8 mouse cellular contexts compared by ENCODE assay signal in genomic region chr3:27862821-27863740, GRCm38 (mm10). TPM values are rescaled to one million over a fixed set of nuclear protein-coding genes. Genes with fewer than 3 reads are reported as not detected.
DNase-seq lines count a peak whose midpoint lies in the region; ATAC-seq and TF ChIP-seq lines count a peak whose summit lies in the region.

No protein-coding gene starts in this region.

- no peak for DNase-seq in cerebellum, adult 8-10 months
- peak; percentile 69 for DNase-seq in forebrain, embryonic 10.5 days (ENCODE audit: extremely low spot score, low spot score)
- peak; percentile 98 for DNase-seq in kidney, postnatal 0 days (ENCODE audit: low spot score)
- DNase-seq in testis, postnatal 10 days (ENCODE audit: low spot score): peak; percentile 57

- H3K27ac ChIP-seq in forebrain, embryonic 10.5 days: peak overlapping the region; percentile 89
- peak overlapping the region; percentile 96 for H3K27ac ChIP-seq in heart, embryonic 13.5 days (replicated peaks)
- H3K27ac ChIP-seq in kidney, postnatal 0 days: peak overlapping the region; percentile 85
- peak overlapping the region; percentile 92 for H3K27ac ChIP-seq in limb, embryonic 15.5 days
- peak overlapping the region; percentile 74 for H3K27ac ChIP-seq in midbrain, embryonic 16.5 days (ENCODE audit: low read length)

- H3K4me3 ChIP-seq in forebrain, embryonic 10.5 days: peak overlapping the region; percentile 41
- H3K4me3 ChIP-seq in heart, embryonic 13.5 days: peak overlapping the region; percentile 40
- H3K4me3 ChIP-seq in kidney, postnatal 0 days (replicated peaks; ENCODE audit: low read depth, low read length): peak overlapping the region; percentile 27
- peak overlapping the region; percentile 28 for H3K4me3 ChIP-seq in limb, embryonic 15.5 days
- H3K4me3 ChIP-seq in midbrain, embryonic 16.5 days (ENCODE audit: low read depth, low read length): peak overlapping the region; percentile 36

- peak; percentile 59; the same call in 1 of the 2 replicates for ATAC-seq in cerebellum, adult (ENCODE audit: insufficient number of reproducible peaks, low FRiP score, low TSS enrichment)
- peak; percentile 65; the same call in 1 of the 2 replicates for ATAC-seq in heart, embryonic 13.5 days (ENCODE audit: extremely low read depth, insufficient number of reproducible peaks, low FRiP score, low TSS enrichment)
- peak; percentile 92 for ATAC-seq in kidney, postnatal 0 days (replicated peaks; ENCODE audit: low FRiP score, low read depth)
- peak; percentile 87 for ATAC-seq in limb, embryonic 15.5 days (ENCODE audit: insufficient number of reproducible peaks, low FRiP score, low TSS enrichment, low read depth)
- ATAC-seq in midbrain, embryonic 16.5 days: peak; percentile 91

- H3K9me3 ChIP-seq in forebrain, embryonic 10.5 days: no peaks in the 10 kb centered on the region
- H3K9me3 ChIP-seq in heart, embryonic 13.5 days: no peaks in the 10 kb centered on the region
- H3K9me3 ChIP-seq in kidney, postnatal 0 days (replicated peaks; ENCODE audit: low read length): no peaks in the 10 kb centered on the region
- H3K9me3 ChIP-seq in limb, embryonic 15.5 days: no peaks in the 10 kb centered on the region
- H3K9me3 ChIP-seq in midbrain, embryonic 16.5 days (replicated peaks; ENCODE audit: control insufficient read depth, low read length, poor library complexity, severe bottlenecking): no peaks in the 10 kb centered on the region

- peaks cover 54% of the 10 kb centered on the region for H3K4me1 ChIP-seq in forebrain, embryonic 10.5 days
- H3K4me1 ChIP-seq in heart, embryonic 13.5 days: peaks cover 62% of the 10 kb centered on the region
- H3K4me1 ChIP-seq in kidney, postnatal 0 days (replicated peaks; ENCODE audit: insufficient read depth, low read length): peaks cover 16% of the 10 kb centered on the region; the same call in 1 of the 2 replicates
- peaks cover 53% of the 10 kb centered on the region for H3K4me1 ChIP-seq in limb, embryonic 15.5 days
- H3K4me1 ChIP-seq in midbrain, embryonic 16.5 days (ENCODE audit: control insufficient read depth, insufficient read depth, low read length): peaks cover 6% of the 10 kb centered on the region

- 9% methylated on average over 16 of the region's 16 CpGs for WGBS in forebrain, embryonic 10.5 days
- WGBS in heart, embryonic 13.5 days: 8% methylated on average over 16 of the region's 16 CpGs
- 3% methylated on average over 16 of the region's 16 CpGs for WGBS in kidney, postnatal 0 days
- WGBS in limb, embryonic 15.5 days: 3% methylated on average over 16 of the region's 16 CpGs
- 7% methylated on average over 16 of the region's 16 CpGs for WGBS in midbrain, embryonic 16.5 days

- H3K4me2 ChIP-seq in heart, embryonic 13.5 days: peak overlapping the region; percentile 65
- peak overlapping the region; percentile 56 for H3K4me2 ChIP-seq in kidney, postnatal 0 days (ENCODE audit: low read length)
- peak overlapping the region; percentile 37 for H3K4me2 ChIP-seq in limb, embryonic 15.5 days
- H3K4me2 ChIP-seq in midbrain, embryonic 16.5 days (ENCODE audit: low read length): peak overlapping the region; percentile 63

- H3K9ac ChIP-seq in heart, embryonic 13.5 days: peak overlapping the region; percentile 78
- peak overlapping the region; percentile 41; the same call in 1 of the 2 replicates for H3K9ac ChIP-seq in kidney, postnatal 0 days (ENCODE audit: low read depth, low read length)
- H3K9ac ChIP-seq in limb, embryonic 15.5 days: no peak overlapping the region; the same call in 1 of the 2 replicates
- peak overlapping the region; percentile 59 for H3K9ac ChIP-seq in midbrain, embryonic 16.5 days (ENCODE audit: low read depth, low read length)

- peak; percentile 57 for TF ChIP-seq CTCF in kidney, postnatal 0 days (IDR thresholded peaks at IDR 0.05; ENCODE audit: low read depth)

- no peaks in the 10 kb centered on the region for H3K36me3 ChIP-seq in forebrain, embryonic 10.5 days (replicated peaks)
- no peaks in the 10 kb centered on the region for H3K36me3 ChIP-seq in heart, embryonic 13.5 days
- H3K36me3 ChIP-seq in kidney, postnatal 0 days (ENCODE audit: insufficient read depth, low read length): no peaks in the 10 kb centered on the region
- H3K36me3 ChIP-seq in limb, embryonic 15.5 days: no peaks in the 10 kb centered on the region
- H3K36me3 ChIP-seq in midbrain, embryonic 16.5 days (ENCODE audit: control insufficient read depth, insufficient read depth, low read length): no peaks in the 10 kb centered on the region

- H3K27me3 ChIP-seq in forebrain, embryonic 10.5 days (ENCODE audit: poor library complexity, severe bottlenecking): no peaks in the 10 kb centered on the region
- H3K27me3 ChIP-seq in heart, embryonic 13.5 days (replicated peaks): no peaks in the 10 kb centered on the region
- no peaks in the 10 kb centered on the region for H3K27me3 ChIP-seq in kidney, postnatal 0 days (ENCODE audit: insufficient read depth, low read length)
- no peaks in the 10 kb centered on the region for H3K27me3 ChIP-seq in limb, embryonic 15.5 days
- no peaks in the 10 kb centered on the region for H3K27me3 ChIP-seq in midbrain, embryonic 16.5 days (ENCODE audit: control insufficient read depth, insufficient read depth, low read depth, low read length)

RNA-seq across cellular contexts. Expression of gene Tmem212, which starts 33.1 kb away (rescaled TPM):
- not detected in 2 replicates for polyA plus RNA-seq in forebrain, embryonic 10.5 days (2016; fragmentation: Nextera tagmentation; extraction: Ambion mirVana)
- not detected in 2 replicates for polyA plus RNA-seq in heart, embryonic 13.5 days (2015; fragmentation: Nextera tagmentation; extraction: Ambion mirVana)
- 0.28 and 0.33 TPM in 2 replicates for polyA plus RNA-seq in kidney, postnatal 0 days (2015; fragmentation: Nextera tagmentation; extraction: Ambion mirVana)
- not detected in 2 replicates for polyA plus RNA-seq in limb, embryonic 15.5 days (2015; fragmentation: Nextera tagmentation; extraction: Ambion mirVana)
- 0.41 and 3.2 TPM in 2 replicates for polyA plus RNA-seq in midbrain, embryonic 16.5 days (2015; fragmentation: Nextera tagmentation; extraction: Ambion mirVana)
